Mouse (Mus musculus): ENCODE measurements around the gene Ssh3. TPM values are rescaled to one million over a fixed set of nuclear protein-coding genes. Genes with fewer than 3 reads are reported as not detected.

Gene Ssh3
- total RNA-seq, 1 experiment from 2014 or later: 23.2 TPM

DNA sequence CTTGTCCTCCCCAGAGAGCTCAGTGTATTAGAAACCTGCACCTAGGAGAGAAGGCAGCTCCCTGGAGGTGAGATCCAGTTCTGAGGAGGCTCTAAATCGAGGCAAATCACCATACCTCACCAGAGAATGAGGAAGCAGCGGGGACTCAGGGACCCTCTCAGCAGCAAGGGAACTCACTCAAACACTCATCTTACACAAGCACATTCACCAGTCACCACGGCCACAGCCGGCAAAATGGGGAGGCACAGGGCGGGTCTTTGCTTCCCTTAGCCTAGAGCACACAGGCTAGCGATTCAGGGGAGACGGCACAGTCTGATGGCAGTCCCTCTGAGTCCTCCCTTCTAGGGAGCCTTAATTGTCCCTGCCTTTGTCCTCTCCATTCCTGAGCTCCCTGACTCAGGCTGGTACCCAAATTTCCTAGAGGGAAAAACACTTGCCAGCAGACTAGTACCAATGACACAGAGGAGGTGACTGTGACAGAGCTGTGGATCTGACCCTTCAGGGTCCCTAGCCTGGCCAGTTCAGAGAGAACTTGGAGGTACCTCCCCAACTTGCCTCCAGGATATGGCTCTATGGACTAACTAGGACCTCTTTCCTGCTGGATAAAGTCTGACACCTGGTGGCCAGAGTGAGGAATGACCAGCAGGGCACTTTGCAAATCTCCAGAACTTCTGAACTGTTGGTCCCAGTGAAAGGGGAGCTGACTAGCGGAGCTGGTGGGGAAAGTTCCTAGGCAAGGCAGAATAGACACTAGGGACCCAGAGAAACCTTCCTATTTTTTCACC lies 40.9 kb downstream of the Ssh3 start:
- peak; percentile 40 to 41; a peak in 3 of 4 replicates for ATAC-seq (replicated peaks in 1 of 2; ENCODE audit: insufficient read depth in 1 of 2, low FRiP score in 2 of 2, low TSS enrichment in 1 of 2, low read depth in 1 of 2, poor library complexity in 2 of 2, severe bottlenecking in 2 of 2)

DNA sequence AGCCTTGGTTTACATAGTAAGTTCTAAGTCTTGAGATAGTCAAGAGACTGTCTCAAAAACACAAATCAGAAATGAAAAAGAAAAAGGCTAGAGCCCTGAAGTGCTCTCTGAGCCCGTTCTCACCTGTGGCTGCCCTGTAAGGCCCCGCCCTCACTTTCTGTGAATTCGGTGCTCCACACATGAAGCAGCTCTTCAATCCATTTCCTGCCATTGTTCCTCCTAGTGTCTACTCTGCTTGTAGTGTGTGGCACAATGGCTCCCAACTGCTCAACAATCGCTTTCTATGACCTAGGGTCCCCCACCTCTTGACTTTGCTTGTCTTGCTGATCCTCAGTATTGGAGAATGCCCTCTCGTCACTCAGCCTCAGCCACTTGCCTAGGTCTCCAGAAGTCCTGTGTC lies 41.5 kb downstream of the Ssh3 start:
- ATAC-seq (replicated peaks in 1 of 2; ENCODE audit: insufficient read depth in 1 of 2, low FRiP score in 2 of 2, low TSS enrichment in 1 of 2, low read depth in 1 of 2, poor library complexity in 2 of 2, severe bottlenecking in 2 of 2): no peak

DNA sequence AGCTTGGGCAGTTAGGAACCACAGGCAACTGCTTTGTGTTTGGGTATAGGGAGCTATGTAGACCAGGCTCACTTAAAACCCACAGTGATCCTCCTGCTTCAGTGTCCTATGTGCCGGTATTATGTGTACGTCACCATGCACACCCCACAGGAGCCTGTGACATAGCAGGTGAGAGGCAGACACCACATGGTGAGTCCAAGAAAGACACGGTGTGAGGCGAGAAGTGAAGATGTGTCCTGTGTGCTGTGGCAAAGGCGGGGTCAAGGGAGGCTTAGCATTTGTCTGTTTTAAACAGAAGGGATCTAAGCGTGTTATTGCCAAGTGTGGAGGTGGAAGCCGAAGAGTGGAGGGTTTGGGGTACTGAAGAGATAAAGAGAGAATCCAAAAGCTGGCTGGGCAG lies 42.2 kb downstream of the Ssh3 start:
- ATAC-seq (replicated peaks in 1 of 2; ENCODE audit: insufficient read depth in 1 of 2, low FRiP score in 2 of 2, low TSS enrichment in 1 of 2, low read depth in 1 of 2, poor library complexity in 2 of 2, severe bottlenecking in 2 of 2): no peak

DNA sequence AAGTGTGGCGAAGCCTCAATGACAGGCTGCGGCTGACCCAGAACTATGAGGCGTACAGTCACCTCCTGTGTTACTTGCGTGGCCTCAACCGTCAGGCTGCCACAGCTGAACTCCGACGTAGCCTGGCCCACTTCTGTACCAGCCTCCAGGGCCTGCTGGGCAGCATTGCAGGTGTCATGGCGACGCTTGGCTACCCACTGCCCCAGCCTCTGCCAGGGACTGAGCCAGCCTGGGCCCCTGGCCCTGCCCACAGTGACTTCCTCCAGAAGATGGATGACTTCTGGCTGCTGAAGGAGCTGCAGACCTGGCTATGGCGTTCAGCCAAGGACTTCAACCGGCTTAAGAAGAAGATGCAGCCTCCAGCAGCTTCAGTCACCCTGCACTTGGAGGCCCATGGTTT lies 46.8 kb downstream of the Ssh3 start:
- ATAC-seq (replicated peaks in 1 of 2; ENCODE audit: insufficient read depth in 1 of 2, low FRiP score in 2 of 2, low TSS enrichment in 1 of 2, low read depth in 1 of 2, poor library complexity in 2 of 2, severe bottlenecking in 2 of 2): peak; percentile 72 to 90

DNA sequence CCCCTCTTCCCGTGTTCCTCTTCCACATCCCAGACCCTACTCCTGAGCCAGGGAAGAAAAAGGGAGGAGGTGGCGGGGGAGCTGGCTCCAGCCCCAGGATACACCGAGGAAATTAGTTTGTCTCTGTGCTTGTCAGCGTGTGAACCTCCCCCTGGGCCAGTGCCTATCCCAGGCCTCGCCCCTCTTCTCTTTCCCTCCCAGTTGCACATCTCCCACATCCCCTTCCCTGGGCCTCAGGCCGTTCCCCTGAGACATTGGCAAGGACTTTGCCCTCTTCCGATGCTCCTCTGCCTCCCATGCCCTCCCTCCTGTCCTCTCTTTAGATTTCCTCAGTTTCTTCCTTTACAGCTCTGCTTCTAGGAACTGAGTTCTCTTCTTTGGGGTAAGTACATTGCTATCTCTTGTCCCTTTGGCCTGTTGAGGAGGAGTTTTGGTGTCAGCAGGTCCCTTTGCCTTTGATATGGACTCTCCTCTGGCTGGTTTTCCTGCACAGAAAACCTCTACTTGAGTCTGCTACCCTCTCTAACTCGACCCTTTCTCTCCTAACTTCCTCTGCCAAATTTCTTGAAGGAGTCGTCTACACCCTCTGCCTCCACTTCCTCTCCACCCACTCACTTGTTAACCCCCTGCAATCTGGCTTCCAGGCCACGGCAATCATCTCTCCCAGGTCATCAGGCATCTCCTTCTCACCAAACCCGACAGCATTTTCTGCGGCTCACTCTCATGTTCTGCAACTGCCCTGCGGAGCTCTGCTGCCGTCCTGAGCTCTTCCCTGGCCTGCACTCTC lies 47.8 kb downstream of the Ssh3 start:
- ATAC-seq (replicated peaks in 1 of 2; ENCODE audit: insufficient read depth in 1 of 2, low FRiP score in 2 of 2, low TSS enrichment in 1 of 2, low read depth in 1 of 2, poor library complexity in 2 of 2, severe bottlenecking in 2 of 2): 0 out of 4 replicates have a peak, but pooled peaks of 1 of the 2 experiments have one; percentile 12

DNA sequence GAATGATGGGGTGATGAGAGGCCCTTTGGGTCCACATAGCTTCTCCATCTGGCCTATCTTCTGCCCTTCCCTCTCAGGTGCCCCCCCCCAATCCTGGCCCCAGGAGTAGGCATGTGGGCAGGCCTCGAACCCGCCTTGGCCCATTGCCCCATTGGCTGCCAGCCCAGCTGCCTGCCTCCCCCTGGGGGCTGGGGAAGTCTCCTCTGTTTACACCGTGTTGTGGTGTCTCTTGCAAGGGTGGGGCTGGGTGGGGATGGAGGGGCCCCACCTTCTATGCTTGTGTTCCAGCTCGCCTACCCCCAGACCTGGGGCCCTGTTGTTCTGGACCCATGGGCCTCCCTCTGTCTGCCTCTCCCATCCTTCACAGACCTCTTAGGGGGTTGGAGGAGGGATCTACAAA lies 48.6 kb downstream of the Ssh3 start:
- no peak for ATAC-seq (replicated peaks in 1 of 2; ENCODE audit: insufficient read depth in 1 of 2, low FRiP score in 2 of 2, low TSS enrichment in 1 of 2, low read depth in 1 of 2, poor library complexity in 2 of 2, severe bottlenecking in 2 of 2)

DNA sequence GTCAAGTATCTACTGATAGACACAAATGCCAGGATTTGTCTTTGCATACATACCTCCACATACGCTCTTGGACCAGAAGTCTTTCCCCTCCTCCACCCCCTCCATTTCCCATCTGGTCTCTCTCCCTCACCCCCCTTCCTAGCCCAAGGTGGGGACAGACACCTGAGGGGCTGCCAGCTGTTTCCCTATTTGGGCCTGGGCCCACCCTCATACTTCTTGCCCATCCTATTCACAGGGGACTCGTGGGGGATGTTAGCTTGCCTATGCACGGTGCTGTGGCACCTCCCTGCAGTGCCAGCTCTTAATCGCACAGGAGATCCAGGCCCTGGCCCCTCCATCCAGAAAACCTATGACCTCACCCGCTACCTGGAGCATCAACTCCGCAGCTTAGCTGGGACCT lies 49.0 kb downstream of the Ssh3 start:
- no peak for ATAC-seq (replicated peaks in 1 of 2; ENCODE audit: insufficient read depth in 1 of 2, low FRiP score in 2 of 2, low TSS enrichment in 1 of 2, low read depth in 1 of 2, poor library complexity in 2 of 2, severe bottlenecking in 2 of 2)

DNA sequence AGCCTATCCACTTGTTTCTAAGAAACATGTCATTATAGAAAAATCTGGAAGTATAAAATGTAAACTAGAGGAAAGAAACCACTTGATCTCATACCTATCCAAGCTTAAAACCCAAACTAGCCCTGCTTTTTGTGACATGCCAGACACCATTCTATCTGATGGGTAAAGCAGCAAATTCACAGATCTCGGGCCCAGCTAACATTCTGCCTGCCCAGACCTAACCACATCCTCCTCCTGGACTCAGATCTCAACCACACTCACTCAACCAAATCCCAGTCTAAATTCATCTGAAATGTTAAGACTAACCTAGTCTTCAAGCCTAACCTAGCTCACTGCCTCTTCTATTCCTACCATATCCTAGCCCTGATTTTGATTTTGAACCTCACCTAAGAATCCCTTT lies 50.2 kb downstream of the Ssh3 start:
- no peak for ATAC-seq (replicated peaks in 1 of 2; ENCODE audit: insufficient read depth in 1 of 2, low FRiP score in 2 of 2, low TSS enrichment in 1 of 2, low read depth in 1 of 2, poor library complexity in 2 of 2, severe bottlenecking in 2 of 2)

DNA sequence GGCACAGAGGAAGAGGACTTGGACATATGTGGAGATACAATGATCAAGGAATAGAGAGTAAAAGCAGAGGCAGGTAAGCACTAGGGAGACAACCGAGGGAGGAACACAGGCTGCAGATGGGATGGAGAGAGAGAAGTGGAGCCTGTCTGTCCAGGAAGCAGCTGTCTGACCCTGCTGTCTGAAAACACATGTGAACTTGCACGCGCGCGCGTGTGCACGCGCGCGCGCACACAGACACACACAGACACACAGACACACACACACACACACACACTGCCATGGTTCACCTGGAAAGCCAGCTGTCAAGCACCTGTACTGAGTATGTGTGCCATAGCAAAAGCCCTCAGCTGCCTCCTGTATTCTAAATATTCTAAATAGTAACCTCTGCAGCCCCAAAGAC lies 50.7 kb downstream of the Ssh3 start:
- no peak for ATAC-seq (replicated peaks in 1 of 2; ENCODE audit: insufficient read depth in 1 of 2, low FRiP score in 2 of 2, low TSS enrichment in 1 of 2, low read depth in 1 of 2, poor library complexity in 2 of 2, severe bottlenecking in 2 of 2)

DNA sequence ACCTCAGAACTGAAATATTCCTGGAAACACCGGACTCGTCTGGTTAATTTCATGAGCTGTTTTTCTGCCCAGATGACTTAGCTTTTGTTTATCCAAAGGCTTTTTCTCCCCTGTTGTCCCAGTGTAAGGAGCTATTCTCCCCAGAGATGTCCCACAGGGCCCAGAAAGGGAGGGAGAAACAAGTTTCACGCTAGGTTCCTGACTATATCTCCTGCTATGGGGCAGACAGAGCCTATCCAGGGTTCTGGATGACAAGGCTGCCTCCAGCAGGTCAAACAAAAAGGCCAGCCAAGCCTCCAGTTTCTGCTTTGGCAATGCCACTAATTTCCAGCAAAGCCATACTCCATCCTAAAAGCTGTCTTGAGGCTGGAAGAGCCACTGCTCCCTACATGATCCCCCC lies 51.1 kb downstream of the Ssh3 start:
- no peak for ATAC-seq (replicated peaks in 1 of 2; ENCODE audit: insufficient read depth in 1 of 2, low FRiP score in 2 of 2, low TSS enrichment in 1 of 2, low read depth in 1 of 2, poor library complexity in 2 of 2, severe bottlenecking in 2 of 2)

DNA sequence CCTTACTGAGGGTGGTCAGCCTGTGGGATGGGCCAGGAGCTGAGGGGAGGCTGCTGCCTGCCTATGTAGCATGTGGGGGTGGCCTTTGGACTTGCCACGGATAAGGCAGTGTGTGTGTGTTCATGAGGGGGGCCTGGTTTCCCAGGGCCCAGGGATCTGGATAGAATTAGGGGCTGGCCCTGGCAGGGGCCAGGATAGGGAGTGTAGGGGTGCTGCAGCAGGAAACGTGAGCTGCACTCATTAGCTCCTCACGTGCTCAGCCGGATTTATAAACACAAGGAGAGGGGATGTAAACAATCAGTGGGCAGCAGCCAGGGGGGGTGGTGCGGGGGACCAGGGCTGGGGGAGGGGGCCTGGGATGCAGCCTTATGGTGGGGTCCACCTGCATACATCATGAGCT lies 51.8 kb downstream of the Ssh3 start:
- no peak for ATAC-seq (replicated peaks in 1 of 2; ENCODE audit: insufficient read depth in 1 of 2, low FRiP score in 2 of 2, low TSS enrichment in 1 of 2, low read depth in 1 of 2, poor library complexity in 2 of 2, severe bottlenecking in 2 of 2)

DNA sequence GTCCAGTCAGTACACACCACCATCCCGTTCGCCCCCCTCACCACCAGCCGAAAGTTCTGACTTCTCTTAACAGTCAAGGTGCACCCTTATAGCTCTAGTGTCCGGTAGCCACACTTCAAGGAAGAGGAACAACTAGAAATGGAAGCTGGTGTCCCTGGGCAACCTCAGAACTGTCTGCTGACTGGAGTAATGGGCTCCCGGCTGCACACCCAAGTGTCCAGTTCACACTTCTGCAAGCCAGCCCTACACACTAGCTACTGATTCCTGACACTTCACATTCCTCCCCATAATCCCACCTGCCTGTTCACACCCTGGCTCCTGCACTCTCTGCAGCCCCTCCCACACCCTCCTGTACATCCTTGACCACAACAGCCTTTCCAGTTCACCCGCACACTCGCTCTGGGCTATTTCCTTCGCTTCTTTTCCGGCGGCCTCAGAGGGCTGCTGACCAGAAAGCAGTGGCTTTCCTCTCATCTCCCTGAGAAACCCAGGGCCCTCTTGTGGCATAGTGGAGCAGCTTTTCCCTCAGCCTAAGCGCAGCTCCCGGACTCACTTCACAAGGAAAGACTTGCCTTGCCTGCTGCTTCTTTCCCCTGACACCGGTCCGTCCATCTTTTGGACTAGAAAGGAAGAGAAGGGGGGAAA lies 52.8 kb downstream of the Ssh3 start:
- ATAC-seq (replicated peaks in 1 of 2; ENCODE audit: insufficient read depth in 1 of 2, low FRiP score in 2 of 2, low TSS enrichment in 1 of 2, low read depth in 1 of 2, poor library complexity in 2 of 2, severe bottlenecking in 2 of 2): no peak

DNA sequence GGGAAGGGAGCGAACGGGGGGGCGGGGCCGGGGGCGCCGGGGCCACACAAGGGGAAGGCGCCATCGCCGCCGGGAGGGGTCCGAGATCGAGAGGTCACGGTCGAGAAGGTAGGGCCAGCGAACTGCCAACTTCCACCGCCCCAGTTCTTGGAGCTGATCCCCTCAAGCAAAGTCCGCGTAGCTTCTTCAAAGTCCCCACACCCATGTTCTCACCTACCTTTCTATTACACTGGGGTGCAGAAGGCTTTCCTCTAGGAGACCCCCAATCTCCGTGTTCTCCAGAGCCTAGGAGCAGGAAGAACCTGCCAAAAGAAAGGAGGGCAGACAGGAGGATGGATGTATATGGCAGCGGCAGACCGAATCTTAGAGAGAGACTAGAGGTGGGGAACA lies 53.5 kb downstream of the Ssh3 start:
- no peak for ATAC-seq (replicated peaks in 1 of 2; ENCODE audit: insufficient read depth in 1 of 2, low FRiP score in 2 of 2, low TSS enrichment in 1 of 2, low read depth in 1 of 2, poor library complexity in 2 of 2, severe bottlenecking in 2 of 2)

DNA sequence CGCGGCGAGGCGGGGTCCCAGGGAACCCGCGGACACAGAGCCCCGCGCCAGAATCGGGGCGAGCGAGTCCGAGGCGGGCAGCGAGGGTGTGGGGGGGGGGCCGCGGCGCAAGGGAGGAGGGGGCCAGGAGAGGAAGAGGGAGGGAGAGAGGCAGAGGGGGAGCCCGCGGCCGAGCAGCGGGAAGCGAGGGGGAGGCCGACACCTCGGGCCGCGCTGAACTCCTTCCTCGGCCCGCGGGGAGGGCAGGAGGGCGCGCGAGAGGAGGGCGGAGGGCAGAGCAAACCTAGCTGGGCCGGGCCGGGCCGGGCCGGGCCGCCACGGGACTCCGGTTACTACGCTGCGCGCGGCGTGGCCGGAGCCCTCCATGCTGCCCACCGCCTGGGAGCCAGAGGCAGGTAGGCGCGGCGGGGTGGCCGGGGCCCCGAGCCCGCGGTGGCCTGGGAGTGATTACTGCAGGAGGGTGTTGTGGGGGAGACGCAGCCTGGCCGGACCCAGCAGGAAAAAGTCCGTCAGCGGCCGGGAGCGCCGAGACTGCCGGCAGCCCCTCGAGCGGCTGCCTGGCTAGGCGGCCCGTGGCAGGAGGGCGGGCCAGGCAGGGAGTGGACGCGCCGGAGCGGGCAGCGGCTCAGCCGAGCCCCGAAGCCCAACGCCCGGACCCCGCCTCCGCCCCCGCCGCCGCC lies 54.1 kb downstream of the Ssh3 start:
- no peak for ATAC-seq (replicated peaks in 1 of 2; ENCODE audit: insufficient read depth in 1 of 2, low FRiP score in 2 of 2, low TSS enrichment in 1 of 2, low read depth in 1 of 2, poor library complexity in 2 of 2, severe bottlenecking in 2 of 2)

DNA sequence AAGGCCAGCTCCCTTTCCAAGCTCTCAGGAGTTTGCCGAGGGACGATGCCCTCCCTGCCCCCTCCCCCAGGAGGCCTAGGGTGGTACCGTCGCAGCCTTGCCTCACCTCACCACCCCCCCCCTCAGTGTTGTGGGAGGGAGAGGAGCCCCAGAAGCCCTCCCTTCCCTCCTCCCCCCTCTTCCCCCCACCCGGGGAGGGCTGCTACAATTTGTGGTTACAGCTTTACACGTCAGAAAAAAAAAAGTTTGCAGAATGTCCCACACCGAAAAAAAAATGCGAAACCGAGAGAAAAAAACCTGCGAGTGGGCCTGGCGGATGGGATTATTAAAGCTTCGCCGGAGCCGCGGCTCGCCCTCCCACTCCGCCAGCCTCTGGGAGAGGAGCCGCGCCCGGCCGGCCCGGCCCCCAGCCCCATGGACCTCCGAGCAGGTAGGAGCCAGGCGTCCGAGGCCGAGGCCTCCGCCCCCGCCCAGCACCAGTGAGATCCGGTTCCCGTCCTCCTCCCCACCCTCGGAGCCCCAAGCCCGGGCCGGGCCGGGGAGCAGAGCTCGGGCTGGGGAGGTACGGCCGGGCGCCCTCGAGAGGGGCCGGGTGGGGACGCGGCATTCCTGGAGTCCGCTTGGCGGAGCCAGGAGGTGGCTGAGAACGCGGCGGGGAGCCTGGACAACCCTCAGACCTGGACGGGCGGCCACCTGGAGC lies 54.8 kb downstream of the Ssh3 start, which contains the start of the genes Clcf1 and AC109138.7:
Clcf1 (plus strand) TSS at position 168 of the 700 bp plus-strand sequence.
AC109138.7 (plus strand) TSS at position 287 of the 700 bp plus-strand sequence.
- ATAC-seq (replicated peaks in 1 of 2; ENCODE audit: insufficient read depth in 1 of 2, low FRiP score in 2 of 2, low TSS enrichment in 1 of 2, low read depth in 1 of 2, poor library complexity in 2 of 2, severe bottlenecking in 2 of 2): peak; percentile 12 to 44; a peak in 1 of 4 replicates

DNA sequence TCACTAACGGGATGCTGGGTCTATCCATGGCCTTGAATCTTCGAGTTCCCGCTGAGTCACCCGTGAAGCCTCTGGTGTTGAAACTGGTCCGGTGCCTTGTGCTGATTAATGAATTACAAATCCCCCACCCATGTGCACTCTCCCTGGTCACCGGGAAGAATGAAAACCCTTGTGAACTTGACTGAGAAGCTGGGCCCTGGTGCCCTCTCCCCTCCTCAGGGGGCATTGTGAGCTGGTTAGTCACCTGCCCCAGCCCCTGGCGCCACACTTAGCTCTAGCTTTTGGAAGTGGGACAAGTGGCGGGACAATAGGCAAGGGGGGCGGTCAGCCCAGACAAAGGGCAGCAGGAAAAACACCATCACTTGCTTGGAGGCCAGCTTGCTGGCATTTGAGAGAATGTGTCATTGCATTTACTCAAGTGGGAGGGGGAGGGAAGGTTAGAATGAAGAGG lies 55.4 kb downstream of the Ssh3 start:
- peak in 1 of 2 experiments; percentile 47; a peak in 3 of 4 replicates for ATAC-seq (replicated peaks in 1 of 2; ENCODE audit: insufficient read depth in 1 of 2, low FRiP score in 2 of 2, low TSS enrichment in 1 of 2, low read depth in 1 of 2, poor library complexity in 2 of 2, severe bottlenecking in 2 of 2)

Measured in hematopoietic stem cell, adult 5-6 weeks (primary cell).